Mouse (Mus musculus) testis, adult 2 months (tissue): ENCODE results near the gene Snx25. TPM values are rescaled to one million over a fixed set of nuclear protein-coding genes. Genes with fewer than 3 reads are reported as not detected.
"Not testable (repeated sequence)": the region's sequence is repeated elsewhere in the genome, so short reads cannot be mapped to it uniquely, and the experiment has no call there.

Experiments used
- H3K27ac ChIP-seq: fragments of 200-500 bp; 2 replicates; pipeline ENCODE4 v1.5.1; 2012; ENCODE audit warnings: low read depth, low read length; ENCODE audit not compliant: control insufficient read depth, insufficient read depth
- H3K27me3 ChIP-seq: fragments of 200-500 bp; 2 replicates; pipeline ENCODE4 v1.6.1; 2012; ENCODE audit warnings: mild to moderate bottlenecking, low read length, moderate library complexity; ENCODE audit not compliant: control insufficient read depth, insufficient read depth
- H3K36me3 ChIP-seq: fragments of 200-500 bp; 2 replicates; pipeline ENCODE4 v1.6.1; 2012; ENCODE audit warnings: mild to moderate bottlenecking, low read length; ENCODE audit not compliant: control insufficient read depth, insufficient read depth
- H3K4me1 ChIP-seq: fragments of 200-500 bp; 2 replicates; pipeline ENCODE4 v1.6.1; 2012; ENCODE audit warnings: low read length; ENCODE audit not compliant: control insufficient read depth, insufficient read depth
- H3K4me3 ChIP-seq: fragments of 200-500 bp; 2 replicates; pipeline ENCODE4 v1.5.1; 2012; ENCODE audit warnings: low read depth, mild to moderate bottlenecking, low read length, moderate library complexity, mixed read lengths; ENCODE audit not compliant: control insufficient read depth
- CTCF ChIP-seq: fragments of 200-500 bp; IDR thresholded peaks from 2 replicates; pipeline ENCODE4 v1.5.1; 2012; ENCODE audit warnings: low read depth, mild to moderate bottlenecking, inconsistent platforms, low read length, moderate library complexity; ENCODE audit not compliant: control insufficient read depth, insufficient read depth, insufficient replicate concordance
- POLR2A ChIP-seq: fragments of 200-500 bp; IDR thresholded peaks from 2 replicates; pipeline ENCODE4 v1.6.1; 2012; ENCODE audit warnings: low read depth, mild to moderate bottlenecking, inconsistent platforms, low read length, moderate library complexity; ENCODE audit not compliant: control insufficient read depth
- polyA plus RNA-seq: library from polyadenylated mRNA; depleted of rRNA; stranded (reverse); fragments of >200 nt; gene quantifications from 2 replicates; pipeline ENCODE4 v1.2.3, GENCODE M21; 2012

The Snx25 gene
- polyA plus RNA-seq, 1 experiment = 16.2 TPM

DNA sequence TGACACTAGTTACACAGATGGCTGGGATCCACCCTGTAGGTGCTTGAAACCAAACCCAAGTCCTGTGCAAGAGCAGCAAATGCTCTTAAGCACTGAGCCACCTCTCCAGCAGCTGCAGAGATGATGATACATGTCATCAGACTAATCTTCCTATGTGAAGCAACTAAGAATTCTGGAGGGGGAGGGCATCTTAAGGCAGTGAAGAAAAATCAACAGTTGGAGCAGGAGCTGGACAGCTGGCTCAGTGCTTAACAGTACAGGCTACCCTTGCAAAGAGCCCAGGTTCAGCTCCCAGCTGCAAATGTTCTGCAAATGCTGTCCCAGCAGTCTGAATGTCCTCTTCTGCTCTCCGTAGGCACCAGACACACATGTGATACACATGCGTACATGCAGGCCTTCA is 29.5 kb downstream of the Snx25 start:
- Histone ChIP-seq H3K36me3 (no peaks in the 10 kb centered on the region), H3K4me1 (no peaks in the 10 kb centered on the region), H3K27ac (no peak overlapping the region), H3K4me3 (no peak overlapping the region), H3K27me3 (no peaks in the 10 kb centered on the region)
- TF ChIP-seq POLR2A (no peak), CTCF (no peak)

DNA sequence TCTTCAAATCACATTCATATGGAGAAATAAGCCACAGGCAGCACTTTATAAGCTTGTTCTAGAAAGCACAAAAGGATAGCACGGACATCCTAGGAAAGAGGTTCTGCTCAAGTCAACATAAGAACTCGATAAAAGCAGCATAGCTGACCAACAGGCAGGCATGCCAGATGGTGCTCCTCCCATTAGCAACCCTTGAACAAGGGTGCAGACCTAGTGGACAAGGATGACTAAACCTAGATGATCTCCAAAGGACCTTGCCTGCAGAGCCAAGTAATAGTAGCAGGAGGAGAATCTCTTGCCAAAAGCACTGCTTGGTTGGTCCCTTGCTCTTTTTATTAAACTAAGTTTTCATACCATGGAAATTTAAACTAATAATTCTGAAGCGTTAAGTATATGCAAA is 32.8 kb downstream of the Snx25 start:
- TF ChIP-seq POLR2A = no peak
- no peak for TF ChIP-seq CTCF
- H3K36me3 ChIP-seq = no peaks in the 10 kb centered on the region

DNA sequence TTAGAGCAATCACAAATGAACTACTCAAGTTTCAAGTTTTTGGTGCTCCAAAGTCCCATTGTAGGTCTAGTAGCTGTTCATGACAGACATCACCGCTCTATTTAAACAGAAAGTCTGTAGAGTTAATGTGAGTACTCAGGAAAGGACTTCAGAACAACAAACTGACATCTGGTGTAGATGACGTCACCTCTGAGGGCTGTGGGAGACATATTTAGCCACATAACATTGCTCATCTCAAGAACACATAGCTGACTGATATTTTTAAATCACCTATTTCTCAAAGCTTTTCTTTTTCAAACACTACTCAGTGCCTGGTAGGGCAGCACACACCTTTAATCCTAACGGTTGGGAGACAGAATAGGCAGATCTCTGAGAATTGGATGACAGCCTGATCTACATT is 34.8 kb downstream of the Snx25 start:
- H3K36me3 ChIP-seq = no peaks in the 10 kb centered on the region; the same call in 1 of the 2 replicates
- H3K4me3 ChIP-seq = no peak overlapping the region
- TF ChIP-seq POLR2A (no peak), CTCF (no peak)
- no peaks in the 10 kb centered on the region for H3K27me3 ChIP-seq
- no peaks in the 10 kb centered on the region for H3K4me1 ChIP-seq
- H3K27ac ChIP-seq = no peak overlapping the region

More for the DNA sequence above, 32.8 kb downstream of the Snx25 start:
- H3K4me3 ChIP-seq = no peak overlapping the region
- H3K27me3 ChIP-seq = no peaks in the 10 kb centered on the region
- no peak overlapping the region for H3K27ac ChIP-seq
- H3K4me1 ChIP-seq = no peaks in the 10 kb centered on the region

DNA sequence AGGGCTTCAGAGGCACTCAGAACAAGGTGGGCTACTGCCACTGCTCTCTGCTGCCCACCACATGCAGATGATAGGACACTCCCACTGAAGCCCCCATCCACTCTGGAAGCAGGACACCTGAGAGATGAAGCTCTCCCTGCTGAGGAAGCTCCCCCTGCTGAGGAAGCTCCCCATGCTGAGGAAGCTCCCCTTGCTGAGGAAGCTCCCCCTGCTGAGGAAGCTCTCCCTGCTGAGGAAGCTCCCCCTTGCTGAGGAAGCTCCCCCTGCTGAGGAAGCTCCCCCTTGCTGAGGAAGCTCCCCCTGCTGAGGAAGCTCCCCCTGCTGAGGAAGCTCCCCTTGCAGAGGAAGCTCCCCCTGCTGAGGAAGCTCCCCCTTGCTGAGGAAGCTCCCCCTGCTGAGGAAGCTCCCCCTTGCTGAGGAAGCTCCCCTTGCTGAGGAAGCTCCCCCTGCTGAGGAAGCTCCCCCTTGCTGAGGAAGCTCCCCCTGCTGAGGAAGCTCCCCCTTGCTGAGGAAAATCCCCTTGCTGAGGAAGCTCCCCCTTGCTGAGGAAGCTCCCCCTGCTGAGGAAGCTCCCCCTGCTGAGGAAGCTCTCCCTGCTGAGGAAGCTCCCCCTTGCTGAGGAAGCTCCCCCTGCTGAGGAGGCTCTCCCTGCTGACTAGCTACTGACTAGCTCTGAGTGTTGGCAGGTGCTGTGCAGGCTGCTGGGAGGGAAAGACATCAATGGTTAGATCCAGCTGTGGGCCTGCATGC is 38.4 kb downstream of the Snx25 start:
- H3K4me3 ChIP-seq, H3K36me3 ChIP-seq, H3K27ac ChIP-seq, H3K4me1 ChIP-seq, H3K27me3 ChIP-seq: not testable (repeated sequence)

DNA sequence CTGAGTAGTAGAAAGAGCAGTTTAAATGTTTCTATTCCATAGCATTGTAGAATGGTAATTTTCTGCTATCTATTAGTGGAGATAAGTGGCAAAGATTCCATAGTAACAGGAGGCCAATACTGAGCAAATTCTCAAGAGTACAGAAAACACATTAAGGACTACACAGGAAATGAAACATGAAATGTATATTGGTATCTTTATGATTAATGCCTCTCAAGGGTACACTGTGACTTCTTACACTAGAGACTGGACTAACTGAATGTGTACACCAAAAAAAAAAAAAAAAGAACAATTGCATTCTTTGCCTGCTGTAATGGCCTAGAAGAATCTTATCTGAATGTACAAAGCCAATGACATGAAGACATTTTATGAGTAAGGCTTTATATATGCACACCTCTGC is 44.3 kb downstream of the Snx25 start:
- H3K4me1 ChIP-seq = no peaks in the 10 kb centered on the region

DNA sequence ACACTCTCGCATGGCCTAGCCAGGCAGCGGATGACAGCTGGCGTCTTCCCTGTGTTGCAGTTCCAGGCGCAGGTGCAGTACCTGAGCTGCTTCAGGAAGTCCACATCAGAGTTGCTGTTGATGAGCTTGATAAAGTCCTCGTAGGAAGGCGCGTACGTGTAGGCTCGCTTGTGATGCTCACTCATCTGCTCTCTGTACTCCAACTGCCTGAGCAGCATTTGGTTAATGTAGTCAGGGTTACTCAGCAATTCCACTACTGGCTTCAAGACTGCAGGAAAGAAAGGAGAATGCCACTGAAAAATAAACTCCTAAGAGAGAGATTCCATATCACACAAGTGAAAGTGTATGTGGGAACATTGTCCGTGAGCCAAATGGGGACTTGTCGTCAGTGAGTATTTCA is 48.5 kb downstream of the Snx25 start:
- Histone ChIP-seq H3K27ac (no peak overlapping the region), H3K27me3 (no peaks in the 10 kb centered on the region), H3K4me3 (no peak overlapping the region), H3K36me3 (no peaks in the 10 kb centered on the region; the same call in none of the 2 replicates), H3K4me1 (no peaks in the 10 kb centered on the region)
- no peak for TF ChIP-seq CTCF
- no peak for TF ChIP-seq POLR2A

More for the DNA sequence above, 44.3 kb downstream of the Snx25 start:
- no peak overlapping the region for H3K27ac ChIP-seq
- TF ChIP-seq CTCF = no peak
- no peak for TF ChIP-seq POLR2A
- H3K27me3 ChIP-seq = no peaks in the 10 kb centered on the region
- no peak overlapping the region for H3K4me3 ChIP-seq
- H3K36me3 ChIP-seq = no peaks in the 10 kb centered on the region; the same call in none of the 2 replicates

DNA sequence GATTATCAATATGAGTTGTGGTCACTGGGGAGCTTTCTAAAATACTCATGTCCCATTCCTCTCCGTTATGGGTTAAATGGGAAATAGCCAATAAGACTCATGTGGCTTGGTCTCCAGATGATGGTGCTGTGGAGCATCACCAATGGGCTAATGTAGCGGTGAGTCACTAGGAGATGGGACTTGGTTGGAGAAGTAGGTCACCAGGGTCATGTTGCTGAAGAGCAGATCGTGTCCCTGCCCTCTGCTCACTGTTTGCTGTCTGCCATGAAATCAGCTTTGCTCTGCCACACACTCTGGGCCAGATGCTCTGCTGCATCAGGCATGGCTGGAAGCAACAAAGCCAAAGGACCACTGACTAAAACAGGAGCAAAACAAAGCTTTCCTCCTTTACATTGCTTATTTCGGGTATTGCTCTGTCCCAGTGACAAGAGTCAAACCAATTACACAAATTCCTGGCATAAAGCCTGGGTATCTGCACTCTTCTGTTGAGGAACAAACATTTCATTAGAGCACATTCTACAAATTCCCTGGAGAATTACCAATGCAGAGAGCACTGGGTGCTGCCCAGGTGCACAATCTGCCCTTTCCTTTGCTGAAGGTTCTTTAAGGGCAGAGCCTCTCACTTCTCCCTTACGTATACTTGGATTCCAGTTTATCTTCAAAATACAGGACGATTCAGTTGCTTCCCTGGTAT is 59.1 kb downstream of the Snx25 start:
- TF ChIP-seq CTCF = no peak
- no peak for TF ChIP-seq POLR2A
- Histone ChIP-seq H3K27ac (no peak overlapping the region), H3K4me3 (no peak overlapping the region)

More for the DNA sequence above, 59.1 kb downstream of the Snx25 start:
- no peaks in the 10 kb centered on the region for H3K4me1 ChIP-seq
- H3K36me3 ChIP-seq = no peaks in the 10 kb centered on the region
- no peaks in the 10 kb centered on the region for H3K27me3 ChIP-seq
